Mouse (Mus musculus) layer of hippocampus, adult 9-11 months (tissue): Measurements from ENCODE around the gene Zfp386.
A peak's percentile ranks its signal among the peaks of the same experiment; 100 is the strongest.
"Not testable (repeated sequence)": the region's sequence is repeated elsewhere in the genome, so short reads cannot be mapped to it uniquely, and the experiment has no call there.

Experiments
- DNase-seq: peaks from one replicate; pipeline ENCODE4 v3.0.0; 2022

Gene Zfp386

GRCm38 (mm10) chr12:116047440-116048377 lies at the start of gene Zfp386:
Gene Zfp386, plus strand, starts transcription at chr12:116047724.
- DNase-seq, result peak; percentile 98

DNA sequence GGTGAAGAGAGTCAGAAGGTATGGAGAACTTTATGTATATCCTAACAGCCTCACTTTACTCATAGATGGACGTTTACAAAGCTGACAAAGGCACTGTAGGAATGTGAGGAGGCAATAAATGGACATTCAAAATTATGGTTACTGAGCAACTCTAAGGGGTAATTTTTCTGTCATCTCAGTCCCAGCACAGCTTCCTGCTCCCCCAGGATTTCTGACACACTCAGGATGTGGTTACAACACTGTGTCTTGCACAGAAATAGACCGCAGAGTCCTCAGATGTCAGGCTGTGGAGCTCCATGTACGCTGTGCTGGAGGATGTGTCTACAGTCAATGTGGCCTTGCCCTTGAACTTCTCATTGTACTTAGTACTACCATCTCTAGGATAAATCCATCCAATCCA lies 47.7 kb upstream of the Zfp386 start:
- DNase-seq, result not testable (repeated sequence)

DNA sequence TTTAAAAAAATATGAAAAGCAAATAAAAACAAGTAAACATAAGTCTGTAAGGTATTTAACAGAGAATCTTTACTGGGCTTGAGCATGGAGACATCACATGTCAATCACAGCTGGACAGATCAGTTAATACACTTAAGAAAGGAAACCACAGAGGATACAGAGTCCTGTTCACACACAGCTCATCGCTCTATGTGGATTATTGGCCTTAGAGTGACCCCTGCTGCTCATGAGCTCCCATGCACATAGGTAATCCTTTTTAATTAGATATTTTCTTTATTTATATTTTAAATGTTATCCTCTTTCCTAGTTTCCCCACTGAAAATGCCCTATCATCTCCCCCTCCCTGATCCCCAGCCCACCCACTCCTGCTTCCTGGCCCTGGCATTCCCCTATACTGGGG lies 44.6 kb upstream of the Zfp386 start:
- DNase-seq, result not testable (repeated sequence)

- DNase-seq, result no peak
These were observed 36.7 kb upstream of the Zfp386 start for GRCm38 (mm10) chr12:116010812-116011211.

GRCm38 (mm10) chr12:116028095-116028494 lies 19.4 kb upstream of the Zfp386 start:
- no peak for DNase-seq

GRCm38 (mm10) chr12:116035346-116035745 lies 12.2 kb upstream of the Zfp386 start:
- no peak for DNase-seq

DNA sequence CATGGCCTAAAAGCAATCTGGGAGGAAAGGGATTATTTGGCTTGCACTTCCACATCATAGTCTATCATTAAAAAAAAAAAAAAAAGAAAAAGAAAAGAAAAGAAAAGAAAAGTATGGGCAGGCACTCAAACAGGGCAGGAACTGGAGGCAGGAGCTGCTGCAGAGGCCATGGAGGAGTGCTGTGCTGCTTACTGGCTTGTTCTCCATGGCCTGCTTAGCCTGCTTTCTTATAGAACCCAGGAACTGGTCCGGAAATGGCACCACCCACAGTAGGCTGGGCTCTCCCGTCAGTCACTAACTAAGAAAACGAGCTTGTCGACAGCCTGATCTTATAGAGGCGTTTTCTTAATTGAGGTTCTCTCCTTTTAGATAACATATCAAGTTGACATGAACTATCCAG lies 2.7 kb upstream of the Zfp386 start:
- DNase-seq, result no peak

- no peak for DNase-seq
These were observed 1.2 kb downstream of the Zfp386 start for GRCm38 (mm10) chr12:116048766-116049165.

- DNase-seq, result no peak
These were observed 1.7 kb downstream of the Zfp386 start for GRCm38 (mm10) chr12:116049236-116049635.

DNA sequence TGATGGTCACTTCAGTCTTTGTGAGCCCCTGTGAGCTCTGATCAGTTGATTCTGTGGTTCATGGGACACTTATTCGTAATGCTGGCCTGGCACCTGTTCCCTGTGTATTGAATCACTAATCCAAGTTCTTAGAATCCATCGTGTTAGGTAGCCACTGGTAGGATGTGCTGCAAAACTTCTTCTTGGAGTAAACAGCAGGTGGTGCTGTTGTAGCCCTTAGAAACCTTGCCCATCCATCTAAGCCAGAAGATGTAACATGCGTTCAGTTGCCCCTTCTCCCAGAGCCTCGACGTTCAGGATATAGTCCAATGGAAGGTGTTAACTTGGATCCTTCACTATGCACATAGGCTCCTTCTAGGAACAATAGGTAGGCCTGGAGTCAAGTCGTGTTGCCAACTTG lies 2.2 kb downstream of the Zfp386 start:
- no peak for DNase-seq

DNA sequence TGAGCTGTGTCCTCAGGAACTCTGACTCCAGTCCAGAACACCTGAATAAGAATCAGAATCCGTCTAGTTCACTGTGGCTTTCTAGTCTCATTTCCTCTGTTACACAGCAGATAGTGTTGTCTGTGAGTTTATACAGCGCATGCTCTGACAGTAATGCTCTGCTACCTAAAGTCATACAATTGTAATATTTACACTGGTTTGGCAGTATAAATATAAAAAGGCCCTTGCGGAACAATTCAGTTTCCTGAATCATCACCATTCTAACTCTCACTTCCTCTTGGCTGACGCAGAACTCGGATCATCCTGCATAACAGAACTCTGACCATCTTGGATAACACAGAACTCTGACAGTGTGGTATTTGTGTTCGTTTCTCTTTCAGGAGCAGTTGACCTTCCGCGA lies 6.8 kb downstream of the Zfp386 start:
- DNase-seq, result no peak

DNA sequence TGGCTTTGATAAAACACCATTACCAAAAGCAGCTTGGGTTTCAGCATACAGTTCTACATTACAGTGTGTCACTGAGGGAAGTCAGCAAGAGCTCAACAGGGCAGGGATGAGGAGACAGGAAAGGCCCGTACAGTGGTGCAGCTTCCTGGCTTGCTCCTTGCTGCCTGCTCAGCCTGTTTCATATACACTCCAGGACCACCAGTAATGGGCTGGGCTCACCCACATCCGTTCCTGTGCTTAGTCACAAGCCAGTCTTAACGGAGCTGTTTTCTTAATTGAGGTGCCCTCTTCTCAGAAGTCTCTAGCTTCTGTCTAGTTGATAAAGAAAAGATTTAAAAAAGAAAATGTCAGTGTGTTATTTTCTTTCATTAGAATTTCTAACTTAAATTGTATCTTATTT lies 8.6 kb downstream of the Zfp386 start:
- DNase-seq, result no peak

DNA sequence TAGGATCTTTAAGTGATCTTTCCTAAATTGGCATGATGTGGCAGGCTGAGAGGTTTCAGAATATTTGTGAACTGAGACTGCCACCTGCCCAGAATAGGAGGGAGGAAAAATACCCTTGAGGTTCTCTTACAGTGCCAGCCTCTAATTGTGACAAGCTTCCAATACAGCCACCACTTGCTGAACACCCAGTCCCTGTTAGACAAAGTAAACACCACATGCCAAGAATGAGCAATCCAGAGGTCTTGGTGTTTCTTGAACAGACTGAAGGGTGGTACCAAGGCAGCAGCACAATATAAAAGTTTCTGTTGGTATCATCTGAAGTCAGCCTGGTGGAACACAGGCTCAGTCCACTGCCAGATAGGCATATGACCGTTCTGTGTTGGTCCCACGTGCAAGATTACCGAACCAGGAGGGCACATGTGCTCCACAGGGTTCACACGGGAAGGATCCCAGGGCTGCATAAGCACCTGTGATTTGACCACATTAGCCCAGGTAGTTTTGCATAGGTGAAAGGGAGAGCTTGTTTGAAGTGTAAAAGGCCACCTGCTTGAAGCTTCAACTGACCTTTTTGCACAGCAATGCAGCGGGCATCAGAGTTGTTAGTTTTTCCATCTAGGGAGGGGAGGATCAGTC lies 14.2 kb downstream of the Zfp386 start:
- no peak for DNase-seq

- no peak for DNase-seq
These were observed 14.7 kb downstream of the Zfp386 start for GRCm38 (mm10) chr12:116062194-116062583.

- no peak for DNase-seq
These were observed 15.5 kb downstream of the Zfp386 start for GRCm38 (mm10) chr12:116063020-116063419.

- DNase-seq, result no peak
These were observed 23.5 kb downstream of the Zfp386 start for GRCm38 (mm10) chr12:116071023-116071422.

- DNase-seq, result no peak
These were observed 29.7 kb downstream of the Zfp386 start, which contains the start of gene Vipr2 for GRCm38 (mm10) chr12:116077074-116077854. Gene Vipr2, plus strand, starts transcription at chr12:116077726.

DNA sequence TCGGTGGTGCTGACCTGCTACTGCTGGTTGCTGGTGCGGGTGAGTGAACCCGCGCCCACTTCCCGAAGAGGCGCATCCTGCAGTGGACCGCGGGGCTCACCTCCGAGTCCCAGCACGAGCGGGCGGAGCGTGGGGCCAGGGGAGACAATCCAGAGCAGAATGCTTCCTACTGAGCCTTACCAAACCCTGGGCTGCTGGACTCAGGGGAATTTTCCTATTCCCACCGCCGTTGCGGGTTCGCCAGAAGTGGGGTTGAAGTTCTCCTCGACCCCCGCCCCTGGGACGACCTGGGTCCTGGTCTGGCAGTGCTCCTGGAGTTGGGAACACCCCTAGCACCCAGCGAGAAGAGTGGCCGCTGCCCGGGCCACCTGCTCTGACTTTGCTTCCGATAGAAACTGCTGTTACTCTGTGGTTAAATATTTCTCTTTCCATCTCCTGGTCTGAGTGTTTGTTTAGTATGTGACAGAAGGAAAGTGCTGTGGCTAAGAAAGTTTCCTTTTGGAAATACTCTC lies 30.4 kb downstream of the Zfp386 start:
- no peak for DNase-seq

DNA sequence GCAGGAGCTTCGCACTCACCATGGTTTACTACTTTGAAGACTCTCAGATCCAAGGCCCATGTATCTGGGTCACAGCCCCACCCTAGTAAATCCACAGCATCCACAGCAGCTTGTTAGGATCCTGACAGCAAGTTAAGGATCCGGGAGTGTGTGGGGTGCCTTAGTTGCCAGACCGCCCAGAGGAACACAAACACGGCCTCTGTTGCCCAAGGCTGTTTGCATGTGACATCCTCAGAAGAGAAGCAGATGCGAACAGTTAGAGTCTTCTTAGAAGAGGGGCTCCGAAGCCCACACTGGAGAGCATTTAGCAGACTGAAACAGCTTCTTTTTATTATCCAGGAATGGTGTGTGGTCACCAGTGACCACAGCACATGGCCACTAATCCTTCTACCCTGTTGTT lies 35.6 kb downstream of the Zfp386 start:
- DNase-seq, result no peak

GRCm38 (mm10) chr12:116084294-116084693 lies 36.8 kb downstream of the Zfp386 start:
- no peak for DNase-seq

DNA sequence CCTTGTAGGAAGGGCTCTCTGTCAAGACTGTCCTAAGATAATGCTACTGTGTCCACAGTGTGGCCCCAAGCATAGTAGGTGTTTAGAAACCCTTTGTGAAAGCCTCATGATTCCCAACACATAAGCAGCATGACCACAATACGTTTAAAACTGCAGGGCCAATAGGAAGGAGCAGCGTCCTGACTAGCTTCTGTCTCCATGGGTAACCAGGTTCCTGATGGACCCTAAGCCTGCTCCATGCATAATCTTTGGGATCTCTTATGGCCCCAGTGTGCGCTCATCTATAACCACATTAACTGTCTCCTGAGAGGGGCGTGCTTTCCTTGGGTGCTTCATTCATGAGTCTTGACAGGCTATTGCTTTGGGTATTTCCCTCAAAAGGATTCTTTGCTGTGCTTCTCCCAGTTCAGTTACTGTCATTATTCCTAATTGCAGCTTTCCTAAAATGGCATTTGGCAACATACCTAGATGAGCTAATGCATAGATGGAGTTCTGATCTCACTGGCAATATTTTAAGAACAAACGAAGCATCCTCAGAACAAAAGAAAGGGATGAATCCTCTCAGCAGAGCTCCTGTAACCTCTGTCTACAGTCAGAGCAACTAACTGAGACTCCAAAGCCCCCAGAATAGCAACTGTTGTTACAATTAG lies 39.6 kb downstream of the Zfp386 start:
- DNase-seq, result no peak

DNA sequence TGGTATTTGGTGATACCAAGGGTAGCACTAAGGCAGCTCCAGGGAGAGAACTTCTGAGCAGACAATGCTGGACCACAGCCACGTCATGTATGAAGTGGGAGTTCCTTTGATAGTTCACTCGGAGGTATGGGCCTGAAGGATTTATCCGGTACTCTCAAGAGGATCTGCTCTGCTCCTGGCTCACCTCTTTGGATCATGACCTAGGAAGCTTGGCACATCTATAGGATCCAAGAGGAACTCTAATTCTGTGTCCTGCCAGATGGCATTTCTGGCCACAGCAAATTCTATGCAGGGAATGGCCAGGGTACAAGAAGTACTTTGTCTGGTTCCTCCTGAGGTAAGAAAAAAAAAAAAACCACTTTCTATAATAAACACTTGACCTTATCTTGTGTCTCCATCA lies 42.3 kb downstream of the Zfp386 start:
- no peak for DNase-seq
